Mouse (Mus musculus) ovary, adult 18-20 months (tissue): ENCODE results near the gene Nrl.

Experiments
- DNase-seq: peaks from one replicate; pipeline ENCODE4 v3.0.0; 2022; ENCODE audit warnings: low spot score, mixed read lengths

The Nrl gene

DNA sequence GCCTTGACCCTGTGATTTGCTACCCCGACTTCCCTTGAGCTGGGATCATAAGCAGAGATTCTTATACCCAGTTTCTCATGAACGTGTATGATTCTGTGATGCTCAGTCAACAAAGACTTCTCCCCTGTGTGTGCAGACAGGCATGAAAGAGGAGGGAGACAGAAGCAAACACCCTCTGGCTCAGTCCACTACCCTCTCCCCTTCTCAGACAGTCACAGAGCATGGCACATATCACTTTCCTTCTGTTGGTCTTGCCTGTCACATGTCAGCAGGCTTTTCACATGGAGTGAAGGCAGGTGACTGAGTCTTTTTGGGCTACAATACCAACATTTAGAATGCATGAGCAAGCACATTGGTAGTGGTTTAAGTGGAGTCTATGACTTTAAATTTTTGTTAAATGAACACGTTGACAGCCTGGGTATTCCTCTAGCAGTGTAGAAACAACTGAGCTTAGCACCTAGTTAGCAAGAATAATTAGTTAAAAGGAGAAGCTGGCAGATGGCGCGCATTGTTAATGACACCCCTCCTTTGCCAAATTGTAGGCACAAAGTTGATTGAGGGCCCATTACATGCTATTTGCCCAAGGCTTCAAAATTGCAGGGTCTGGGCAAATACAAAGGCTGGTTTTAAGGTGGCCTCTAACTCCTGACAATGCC, 40.2 kb downstream of the Nrl start:
- no peak for DNase-seq

DNA sequence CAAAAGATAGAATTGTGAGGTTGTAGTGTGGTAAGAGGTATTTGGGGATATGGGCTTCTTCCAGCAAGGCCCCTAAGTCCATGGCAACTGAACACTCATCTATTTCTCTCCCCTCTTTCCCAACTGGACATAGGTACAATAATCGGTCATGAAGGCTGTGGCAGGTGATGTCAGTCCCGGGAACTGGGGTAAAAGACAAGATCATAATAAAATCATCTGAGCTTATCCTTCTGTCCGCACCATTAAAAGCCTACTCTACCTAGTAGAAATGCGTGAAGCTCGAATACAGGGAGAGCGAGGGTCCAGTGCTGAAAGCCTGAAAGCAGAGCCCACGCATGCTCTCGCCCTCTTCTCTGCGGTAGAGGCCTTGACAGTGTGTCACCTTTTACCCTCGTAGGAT, 45.2 kb downstream of the Nrl start:
- DNase-seq: no peak

- DNase-seq: peak; percentile 74
These were observed 45.9 kb downstream of the Nrl start, which contains the start of gene Dhrs4 for GRCm38 (mm10) chr14:55478651-55479599. Dhrs4 (plus strand) TSS chr14:55478758.

GRCm38 (mm10) chr14:55477829-55478228, 47.0 kb downstream of the Nrl start:
- DNase-seq: no peak

GRCm38 (mm10) chr14:55477421-55477820, 47.4 kb downstream of the Nrl start:
- no peak for DNase-seq

- DNase-seq: no peak
These were observed 49.1 kb downstream of the Nrl start for GRCm38 (mm10) chr14:55475654-55476053.

GRCm38 (mm10) chr14:55470806-55471205, 54.0 kb downstream of the Nrl start:
- DNase-seq: no peak

- DNase-seq: no peak
These were observed 55.0 kb downstream of the Nrl start for GRCm38 (mm10) chr14:55469821-55470220.

GRCm38 (mm10) chr14:55469041-55469440, 55.7 kb downstream of the Nrl start:
- no peak for DNase-seq
